Mouse (Mus musculus): Measurements from ENCODE around the gene Tor1aip1.

- no peak for TF ChIP-seq CTCF (IDR thresholded peaks at IDR 0.05; ENCODE audit: low read depth)
- TF ChIP-seq EP300 (IDR thresholded peaks at IDR 0.05; ENCODE audit: low read depth), result no peak
Measured at GRCm38 (mm10) chr1:156002366-156002765, 33.9 kb downstream of the Tor1aip1 start.
